Mouse (Mus musculus) spleen, embryonic (tissue): ENCODE results near the gene Rab13.

Experiments used
- CTCF ChIA-PET: fragments of 350-600 bp; sonication (Branson Sonifier 250); formaldehyde crosslinking; loops from one replicate; lab custom pipeline; 2022; lab: Charles Lee

Rab13 gene

DNA sequence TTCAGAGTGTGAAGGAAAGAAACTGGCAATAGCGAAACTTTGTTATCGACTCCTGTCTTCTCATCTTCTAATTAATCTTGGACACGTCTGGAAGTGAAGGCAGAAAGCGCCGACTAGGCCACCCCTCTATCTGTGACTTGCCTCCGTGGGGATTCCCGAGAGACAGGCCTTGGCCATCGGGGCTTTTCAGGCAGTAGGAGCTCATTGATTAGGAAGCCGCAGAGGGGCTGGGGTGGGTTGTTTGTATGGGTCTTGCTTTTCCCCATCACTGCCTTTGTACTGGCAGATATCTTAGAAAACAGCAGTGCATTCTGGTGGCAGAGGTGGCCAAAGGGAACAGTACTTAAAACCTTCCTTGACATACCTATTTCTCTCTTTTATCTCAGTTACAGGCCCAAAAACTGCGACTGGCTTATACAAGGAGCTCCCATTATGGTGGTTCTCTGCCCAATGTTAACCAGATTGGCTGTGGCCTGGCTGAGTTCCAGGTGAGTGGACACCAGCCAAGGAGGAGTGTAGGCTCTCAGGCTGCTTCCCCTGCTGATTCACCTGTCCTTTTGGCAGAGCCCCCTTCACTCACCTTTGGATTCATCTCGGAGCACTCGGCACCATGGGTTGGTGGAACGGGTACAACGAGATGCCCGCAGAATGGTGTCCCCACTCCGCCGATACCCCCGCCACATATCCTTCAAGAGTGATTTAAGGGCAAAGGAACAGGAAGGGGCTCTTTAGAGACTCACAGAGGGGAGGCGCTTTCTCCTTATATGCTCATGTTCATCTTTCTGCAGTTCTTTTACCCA, 43.4 kb downstream of the Rab13 start:
- CTCF ChIA-PET: no interaction called here

DNA sequence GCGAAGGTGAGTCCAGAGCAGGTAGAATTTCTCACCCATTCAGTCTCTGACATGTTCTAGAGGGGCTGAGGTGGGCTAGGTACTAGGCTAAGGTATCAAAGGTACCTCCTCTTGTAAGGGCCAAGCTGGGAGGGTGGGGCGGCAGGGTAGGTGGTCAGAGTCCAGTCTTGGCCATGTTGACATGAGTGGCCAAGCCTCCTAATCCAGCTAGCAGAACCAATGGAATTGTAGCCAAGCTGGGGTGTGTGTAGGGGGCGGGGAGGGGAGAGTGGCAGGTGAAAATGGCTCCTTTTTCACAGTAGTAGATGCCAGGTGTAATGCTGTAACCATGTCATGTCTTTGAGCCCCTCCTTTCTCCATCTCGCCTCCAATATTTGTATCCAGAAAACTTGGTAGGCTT, 45.0 kb downstream of the Rab13 start:
- CTCF ChIA-PET: interaction anchor here (0.6 kb wide), 1 partner anchor 61 kb away, joined by 3 read pairs; no protein-coding TSS in a partner anchor

DNA sequence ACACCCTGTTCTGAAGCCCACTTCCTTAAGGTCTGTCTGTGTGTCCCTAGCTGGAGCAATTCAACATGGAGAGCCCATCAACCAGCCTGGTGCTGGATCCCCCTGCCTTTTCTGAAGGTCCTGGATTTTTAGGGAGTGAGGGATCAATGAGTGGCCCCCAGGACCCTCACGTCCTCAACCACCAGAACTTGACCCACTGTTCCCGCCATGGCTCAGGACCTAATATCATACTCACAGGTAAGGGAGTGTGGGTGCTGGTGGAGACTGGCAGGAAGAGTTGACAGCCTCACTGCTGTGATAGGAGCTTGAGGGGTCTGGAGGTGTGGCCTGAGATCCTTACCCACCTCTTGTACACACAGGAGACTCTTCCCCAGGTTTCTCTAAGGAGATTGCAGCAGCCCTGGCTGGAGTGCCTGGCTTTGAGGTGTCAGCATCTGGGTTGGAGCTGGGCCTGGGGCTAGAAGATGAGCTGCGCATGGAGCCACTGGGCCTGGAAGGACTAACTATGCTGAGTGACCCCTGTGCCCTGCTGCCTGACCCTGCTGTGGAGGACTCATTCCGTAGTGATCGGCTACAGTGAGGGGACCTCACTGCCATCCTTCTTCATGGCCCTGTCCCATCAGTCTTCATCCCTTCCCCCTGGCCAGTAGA, 49.8 kb downstream of the Rab13 start:
- CTCF ChIA-PET: no interaction called here

DNA sequence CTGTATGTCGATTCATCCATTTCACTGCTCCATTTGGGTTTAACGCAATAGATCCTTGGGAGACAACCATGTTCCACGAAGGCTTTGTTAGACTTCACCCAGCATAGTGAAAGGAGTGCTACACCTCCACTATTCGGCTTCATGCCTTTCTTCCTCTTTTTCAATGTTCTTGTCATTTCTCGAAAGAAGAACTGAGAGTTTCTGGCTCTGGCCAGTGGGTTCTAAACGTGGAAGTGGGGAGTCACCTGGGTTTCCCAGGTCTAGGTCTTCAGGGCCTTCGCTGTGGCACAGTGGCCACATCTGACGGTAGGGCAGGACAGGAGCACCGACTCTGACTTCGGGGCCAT, 51.2 kb downstream of the Rab13 start:
- CTCF ChIA-PET: no interaction called here

DNA sequence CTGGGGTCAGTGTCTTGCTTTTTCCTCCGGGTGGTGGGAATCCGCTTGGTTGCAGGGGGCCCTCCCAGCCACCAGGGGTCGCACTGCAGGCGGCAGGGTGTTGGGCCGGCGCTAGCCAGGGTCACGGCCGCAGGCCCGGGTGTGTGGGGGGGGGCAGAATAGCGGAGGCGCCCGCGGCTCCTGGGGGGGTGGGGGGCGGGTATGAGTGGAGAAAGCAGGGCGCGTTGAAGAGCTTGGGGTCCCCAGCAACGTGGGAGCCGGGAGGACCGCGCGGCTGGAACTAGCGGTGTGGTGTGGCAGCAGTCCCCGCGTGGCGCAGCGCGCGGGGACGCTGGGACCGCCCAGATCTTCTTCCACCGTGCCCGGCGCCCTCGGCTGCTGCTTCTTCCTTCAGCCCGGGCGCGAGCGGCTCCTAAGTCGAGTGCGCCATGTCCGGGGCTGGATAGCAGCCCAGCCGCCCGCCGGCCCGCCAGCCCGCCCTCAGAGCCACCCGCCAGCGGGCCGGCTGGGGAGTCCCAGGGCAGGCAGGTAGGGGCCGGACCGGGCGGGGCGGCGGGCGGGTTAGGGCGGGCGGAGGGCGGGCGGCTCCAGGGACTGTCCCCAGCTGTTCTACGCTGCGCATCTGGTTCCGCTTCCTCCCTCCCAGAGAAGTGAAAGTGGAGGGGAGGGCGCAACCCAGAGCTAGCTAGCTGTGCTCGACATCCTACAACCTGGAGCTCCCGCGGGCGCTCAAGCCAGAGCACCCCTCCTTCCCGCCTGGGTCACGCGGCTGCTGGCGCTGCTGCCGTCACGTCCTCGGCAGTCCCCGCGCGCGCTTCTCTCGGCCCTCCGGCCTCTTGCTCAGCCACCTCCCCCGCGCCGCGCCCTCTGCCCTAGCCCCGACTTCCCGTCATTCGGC, 51.8 kb downstream of the Rab13 start, which contains the start of gene Dennd4b:
Gene Dennd4b, plus strand, starts transcription at position 152 of the 898 bp plus-strand sequence.
- CTCF ChIA-PET: interaction anchor here (0.6 kb wide), 1 partner anchor 14 kb away, joined by 4 read pairs; no protein-coding TSS in a partner anchor

DNA sequence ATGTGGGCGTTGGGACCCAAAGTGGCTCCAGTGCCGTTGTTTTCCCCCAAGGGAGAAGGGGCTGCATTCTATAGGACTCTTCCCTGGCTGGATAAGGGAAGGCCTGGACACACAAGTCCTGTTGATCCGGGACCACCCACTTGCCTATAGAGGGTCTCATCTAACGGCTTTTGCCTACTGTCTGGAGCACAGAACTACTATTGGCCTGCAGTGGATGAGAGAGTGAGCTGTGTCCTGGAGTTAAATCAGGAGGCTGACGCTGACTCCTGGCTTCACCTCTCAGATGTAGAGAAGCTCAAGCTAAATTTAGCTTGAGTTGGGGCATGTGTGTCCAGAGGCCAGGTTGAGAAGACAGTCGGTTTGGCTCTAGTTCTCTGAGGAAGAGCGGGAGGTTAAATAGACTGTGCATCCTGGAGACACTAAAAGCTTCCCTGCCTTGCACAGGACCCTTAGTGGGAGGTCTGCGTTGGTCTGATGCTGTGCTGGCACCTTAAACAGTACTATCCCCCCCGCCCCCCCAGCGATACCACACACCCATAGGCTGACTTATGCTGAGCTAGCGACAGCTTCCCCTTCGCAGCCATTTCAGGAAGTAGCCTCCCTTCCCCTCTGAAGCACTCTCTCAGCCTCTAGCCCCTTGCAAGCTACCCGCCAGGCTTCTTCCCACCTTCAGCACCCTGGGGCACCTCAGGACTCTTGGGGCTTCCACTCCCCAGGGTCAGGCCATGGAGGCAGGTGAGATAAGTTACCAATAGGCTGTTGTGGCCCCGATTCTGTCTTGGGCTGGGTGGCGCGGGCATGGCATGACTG, 52.6 kb downstream of the Rab13 start:
- CTCF ChIA-PET: interaction anchor here (1.1 kb wide), 1 partner anchor 36 kb away, joined by 3 read pairs; no protein-coding TSS in a partner anchor

DNA sequence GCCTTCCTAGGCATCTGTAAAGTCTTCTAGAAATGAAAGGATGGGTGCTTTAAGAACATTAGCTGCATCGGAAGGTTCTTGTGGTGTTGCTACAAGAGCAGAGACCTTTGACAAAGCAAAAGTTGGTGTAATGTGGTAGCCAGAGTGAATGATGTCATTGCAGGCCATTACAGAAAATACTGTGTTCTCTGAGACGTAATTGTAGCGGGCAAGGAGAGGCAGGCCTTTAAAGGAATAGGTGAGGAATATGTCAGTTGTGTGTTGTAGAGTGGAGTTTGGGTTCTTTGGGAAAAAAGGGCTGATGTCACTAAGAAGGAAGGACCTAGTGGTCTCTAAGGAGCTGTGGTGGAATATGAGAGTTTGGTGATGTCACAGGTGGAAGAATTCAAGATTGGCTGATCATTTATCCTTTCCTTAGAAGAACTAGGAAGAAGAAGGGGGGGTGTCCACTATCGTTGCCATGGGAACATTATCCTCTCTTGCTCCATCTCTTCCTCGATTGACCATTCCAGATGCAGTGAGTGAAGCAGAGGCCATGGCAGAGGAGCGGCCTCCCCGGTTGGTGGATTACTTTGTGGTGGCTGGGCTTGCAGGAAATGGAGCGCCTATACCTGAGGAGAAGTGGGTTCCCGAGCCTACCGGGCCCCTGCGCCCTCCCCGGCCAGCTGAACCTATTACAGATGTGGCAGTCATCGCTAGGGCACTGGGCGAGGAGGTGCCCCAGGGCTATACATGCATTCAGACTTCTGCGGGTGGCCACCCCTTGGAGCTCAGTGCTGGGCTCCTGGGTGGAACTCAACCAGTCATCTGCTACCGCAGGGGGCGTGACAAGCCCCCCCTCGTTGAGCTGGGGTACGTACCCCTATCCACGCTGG, 53.6 kb downstream of the Rab13 start:
- CTCF ChIA-PET: interaction anchor here (0.5 to 1.1 kb wide), 2 partner anchors 37 to 46 kb away, joined by 3 to 15 read pairs; no protein-coding TSS in a partner anchor

DNA sequence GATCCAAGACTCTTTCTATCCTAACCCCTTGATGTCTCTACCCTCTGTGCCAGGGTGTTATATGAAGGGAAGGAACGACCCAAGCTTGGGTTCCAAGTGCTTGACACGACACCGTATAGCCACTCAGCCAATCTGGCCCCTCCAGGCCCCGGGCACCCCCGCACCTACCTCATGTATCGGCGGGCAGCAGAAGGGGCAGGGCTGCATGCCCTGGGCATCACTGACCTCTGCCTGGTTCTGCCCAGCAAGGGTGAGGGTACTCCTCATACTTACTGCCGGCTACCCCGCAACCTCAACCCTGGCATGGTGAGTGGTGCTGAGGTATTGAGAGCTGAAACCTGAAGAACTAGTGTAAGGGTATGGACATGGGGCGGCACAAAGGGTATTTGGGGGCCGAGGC, 54.7 kb downstream of the Rab13 start:
- CTCF ChIA-PET: interaction anchor here (0.7 kb wide), 1 partner anchor 40 kb away, joined by 7 read pairs; no protein-coding TSS in a partner anchor

DNA sequence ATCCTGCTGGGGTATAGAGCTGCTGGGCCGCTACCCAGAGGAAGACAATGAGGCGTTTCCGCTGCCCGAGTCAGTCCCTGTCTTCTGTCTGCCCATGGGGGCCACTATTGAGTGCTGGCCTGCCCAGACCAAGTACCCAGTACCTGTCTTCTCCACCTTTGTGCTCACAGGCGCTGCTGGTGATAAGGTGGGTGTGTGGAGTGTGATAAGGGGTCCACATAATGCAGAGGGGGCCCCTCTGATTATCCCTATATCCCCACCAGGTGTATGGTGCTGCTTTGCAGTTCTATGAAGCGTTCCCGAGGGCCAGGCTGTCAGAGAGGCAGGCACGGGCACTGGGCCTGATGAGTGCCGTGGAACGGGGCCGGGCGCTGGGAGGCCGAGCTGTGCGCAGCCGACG, 55.5 kb downstream of the Rab13 start:
- CTCF ChIA-PET: no interaction called here

DNA sequence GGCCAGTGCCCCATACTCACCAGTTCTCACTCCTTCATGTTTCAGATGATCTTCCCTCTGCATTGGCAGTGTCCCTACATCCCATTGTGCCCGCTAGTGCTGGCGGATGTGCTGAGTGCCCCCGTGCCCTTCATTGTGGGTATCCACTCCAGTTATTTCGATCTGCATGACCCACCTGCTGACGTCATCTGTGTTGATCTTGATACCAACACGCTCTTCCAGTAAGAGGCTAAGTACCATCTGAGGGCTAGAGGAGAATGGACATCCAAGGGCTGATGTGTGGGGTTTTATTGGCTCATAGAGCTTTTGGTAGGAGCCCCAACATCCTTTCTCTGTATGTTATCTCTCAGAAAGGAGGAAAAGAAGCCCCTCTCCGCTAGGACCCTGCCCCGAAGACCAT, 57.3 kb downstream of the Rab13 start:
- CTCF ChIA-PET: no interaction called here

DNA sequence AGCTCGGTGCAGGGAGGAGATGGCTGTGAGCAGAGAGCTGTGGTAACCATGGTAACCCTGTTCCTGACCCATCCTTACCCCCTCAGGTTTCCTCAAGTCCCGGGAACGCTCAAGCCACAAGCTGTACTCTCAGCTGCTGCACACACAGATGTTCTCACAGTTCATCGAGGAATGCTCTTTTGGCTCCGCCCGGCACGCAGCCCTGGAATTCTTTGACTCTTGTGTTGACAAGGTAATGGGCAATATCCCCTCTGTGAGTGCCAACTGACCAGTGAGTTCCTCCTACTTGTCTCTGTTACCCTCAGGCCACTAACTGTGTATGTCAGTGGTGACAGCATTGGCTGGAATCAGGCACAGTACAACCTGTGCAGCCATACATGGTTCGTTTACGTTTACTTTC, 58.7 kb downstream of the Rab13 start:
- CTCF ChIA-PET: no interaction called here

DNA sequence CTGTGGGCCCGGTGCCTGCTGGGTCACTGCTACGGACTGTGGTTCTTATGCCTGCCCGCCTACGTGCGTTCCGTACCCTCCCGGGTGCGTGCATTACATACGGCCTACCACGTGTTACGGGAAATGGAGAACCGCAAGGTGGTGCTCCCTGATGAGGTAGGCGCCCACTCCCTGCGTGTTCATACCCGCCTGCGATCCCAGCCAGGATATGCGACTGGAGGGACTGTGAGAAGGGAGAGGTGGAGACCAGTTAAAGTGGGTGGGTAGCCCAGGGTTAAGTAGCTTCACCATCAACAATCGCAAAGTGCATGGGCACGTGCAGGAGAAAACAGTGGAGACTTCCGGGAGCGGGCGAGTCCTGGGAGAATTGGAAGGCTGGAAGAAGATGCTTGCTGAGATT, 60.4 kb downstream of the Rab13 start:
- CTCF ChIA-PET: interaction anchor here (0.5 kb wide), 1 partner anchor 28 kb away, joined by 3 read pairs; no protein-coding TSS in a partner anchor

DNA sequence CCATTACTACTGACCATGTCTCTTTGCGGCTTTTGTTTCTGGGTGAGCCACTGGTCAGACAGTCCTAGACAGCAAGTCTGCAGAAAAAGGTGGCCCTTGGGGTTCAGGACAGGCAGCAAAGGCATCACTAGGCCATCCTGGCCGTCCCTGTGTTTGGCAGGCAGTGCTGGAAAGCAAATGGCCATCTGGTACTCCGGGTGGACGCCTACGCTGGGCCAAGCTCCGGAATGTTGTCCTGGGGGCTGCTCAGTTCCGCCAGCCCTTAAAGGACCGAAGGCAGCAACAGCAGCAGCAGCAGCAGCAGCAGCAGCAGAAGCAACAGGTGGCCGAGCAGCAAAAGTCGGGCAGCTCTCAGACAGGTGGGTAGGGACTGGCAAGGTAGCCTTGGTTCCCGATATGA, 61.8 kb downstream of the Rab13 start:
- CTCF ChIA-PET: no interaction called here
